Mouse (Mus musculus): ENCODE measurements around the gene Drd5. TPM values are rescaled to one million over a fixed set of nuclear protein-coding genes. Genes with fewer than 3 reads are reported as not detected.

The Drd5 gene
- polyA plus RNA-seq, 1 experiment from 2014 or later: not detected

Other genes with a start within 250 kb of the Drd5 start
- gene Nsg1, start 159.5 kb upstream of the Drd5 start, polyA plus RNA-seq (2015; fragmentation: Nextera tagmentation; extraction: Ambion mirVana): 44.1 and 50.3 TPM in 2 replicates
- gene Zbtb49, start 98.9 kb upstream of the Drd5 start, polyA plus RNA-seq (2015; fragmentation: Nextera tagmentation; extraction: Ambion mirVana): 7.8 and 9.9 TPM in 2 replicates
- 66.3 and 81.5 TPM in 2 replicates for gene Lyar, start 98.9 kb upstream of the Drd5 start, polyA plus RNA-seq (2015; fragmentation: Nextera tagmentation; extraction: Ambion mirVana)
- 58.3 and 62.9 TPM in 2 replicates for gene Tmem128, start 59.2 kb upstream of the Drd5 start, polyA plus RNA-seq (2015; fragmentation: Nextera tagmentation; extraction: Ambion mirVana)
- gene Otop1, start 43.4 kb upstream of the Drd5 start, polyA plus RNA-seq (2015; fragmentation: Nextera tagmentation; extraction: Ambion mirVana): 0.04 TPM in 1 of 2 replicates, not detected in the other
- gene Slc2a9, start 183.8 kb downstream of the Drd5 start, polyA plus RNA-seq (2015; fragmentation: Nextera tagmentation; extraction: Ambion mirVana): 2.5 and 2.6 TPM in 2 replicates
- 274 and 286 TPM in 2 replicates for gene Wdr1, start 243.9 kb downstream of the Drd5 start, polyA plus RNA-seq (2015; fragmentation: Nextera tagmentation; extraction: Ambion mirVana)

Data from intestine, embryonic 16.5 days (tissue).